Mouse (Mus musculus) hindbrain, embryonic 13.5 days (tissue): ENCODE results near the gene Gm2022. TPM values are rescaled to one million over a fixed set of nuclear protein-coding genes. Genes with fewer than 3 reads are reported as not detected.
"Not testable (repeated sequence)": the region's sequence is repeated elsewhere in the genome, so short reads cannot be mapped to it uniquely, and the experiment has no call there.

Experiments
- ATAC-seq: fragments of 200-750 bp; cut with Nextera tagmentation; 2 replicates; pipeline ENCODE4 v1.8.0; 2017; ENCODE audit warnings: moderate TSS enrichment; ENCODE audit not compliant: low FRiP score
- H3K27ac ChIP-seq: fragments of 300-500 bp; sonication (generic); 2 replicates; pipeline ENCODE4 v1.5.1; 2015; ENCODE audit warnings: inconsistent platforms, mild to moderate bottlenecking, moderate library complexity
- H3K27me3 ChIP-seq: fragments of 300-500 bp; sonication (generic); 2 replicates; pipeline ENCODE4 v1.6.1; 2015; ENCODE audit warnings: mild to moderate bottlenecking, inconsistent platforms
- H3K36me3 ChIP-seq: fragments of 300-500 bp; sonication (generic); 2 replicates; pipeline ENCODE4 v1.6.1; 2015; ENCODE audit warnings: mild to moderate bottlenecking, inconsistent platforms
- H3K4me1 ChIP-seq: fragments of 300-500 bp; sonication (generic); replicated peaks from 2 replicates; pipeline ENCODE4 v1.6.1; 2015; ENCODE audit warnings: inconsistent platforms
- H3K4me2 ChIP-seq: fragments of 300-500 bp; sonication (generic); 2 replicates; pipeline ENCODE4 v1.6.1; 2015; ENCODE audit warnings: inconsistent platforms, mild to moderate bottlenecking, moderate library complexity
- H3K4me3 ChIP-seq: fragments of 300-500 bp; sonication (generic); 2 replicates; pipeline ENCODE4 v1.5.1; 2015; ENCODE audit warnings: mild to moderate bottlenecking, inconsistent platforms
- H3K9ac ChIP-seq: fragments of 300-500 bp; sonication (generic); 2 replicates; pipeline ENCODE4 v1.6.1; 2015; ENCODE audit warnings: mild to moderate bottlenecking, inconsistent platforms
- H3K9me3 ChIP-seq: fragments of 300-500 bp; sonication (generic); 2 replicates; pipeline ENCODE4 v1.6.1; 2016; ENCODE audit warnings: inconsistent platforms
- WGBS: fragments of 180-500 bp; shearing (Covaris S2); methylation state at CpG from one replicate; pipeline ENCODE4 v1.1.7; 2015; 5-methylcytosine and 5-hydroxymethylcytosine counted together
- polyA plus RNA-seq: library from polyadenylated mRNA; unstranded; fragments of >200 nt; fragmentation: Nextera tagmentation; extraction: Ambion mirVana; gene quantifications from 2 replicates; pipeline ENCODE4 v1.2.1, GENCODE M21; 2015

The Gm2022 gene
- not detected in 2 replicates for polyA plus RNA-seq

DNA sequence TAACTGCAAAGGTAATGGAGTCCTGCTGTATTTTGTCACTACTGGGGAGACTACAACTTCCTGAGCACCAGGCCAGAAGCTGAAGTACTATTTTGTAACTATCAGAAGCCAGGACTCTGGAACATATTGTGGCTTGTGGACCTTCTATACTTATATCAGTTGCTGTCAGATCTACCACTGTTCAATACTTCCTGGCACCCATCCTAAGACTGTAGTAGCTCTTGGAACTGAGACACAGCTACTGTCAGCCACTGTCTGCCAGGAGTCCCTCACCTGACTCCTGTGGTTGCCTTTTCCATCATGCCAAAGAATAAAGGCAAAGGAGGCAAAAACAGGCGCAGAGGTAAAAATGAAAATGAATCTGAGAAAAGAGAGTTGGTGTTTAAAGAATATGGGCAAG, at the start of gene Gm2022:
Gm2022 (plus strand) TSS at position 301 of the 400 bp plus-strand sequence.
- H3K36me3 ChIP-seq: not testable (repeated sequence)
- 73% methylated on average over 1 of the region's 1 CpGs for WGBS

GRCm38 (mm10) chr12:87850657-87851056, 44.5 kb upstream of the Gm2022 start:
- not testable (repeated sequence) for H3K4me1 ChIP-seq, H3K9me3 ChIP-seq, H3K4me2 ChIP-seq, H3K36me3 ChIP-seq, H3K27ac ChIP-seq, H3K27me3 ChIP-seq, H3K4me3 ChIP-seq, ATAC-seq, H3K9ac ChIP-seq
- WGBS: no CpG with 5 or more reads among the region's 2 CpGs

More for the DNA sequence above, at the start of gene Gm2022:
- H3K27ac ChIP-seq, H3K4me2 ChIP-seq, H3K4me1 ChIP-seq, ATAC-seq, H3K4me3 ChIP-seq, H3K9me3 ChIP-seq, H3K27me3 ChIP-seq, H3K9ac ChIP-seq: not testable (repeated sequence)

DNA sequence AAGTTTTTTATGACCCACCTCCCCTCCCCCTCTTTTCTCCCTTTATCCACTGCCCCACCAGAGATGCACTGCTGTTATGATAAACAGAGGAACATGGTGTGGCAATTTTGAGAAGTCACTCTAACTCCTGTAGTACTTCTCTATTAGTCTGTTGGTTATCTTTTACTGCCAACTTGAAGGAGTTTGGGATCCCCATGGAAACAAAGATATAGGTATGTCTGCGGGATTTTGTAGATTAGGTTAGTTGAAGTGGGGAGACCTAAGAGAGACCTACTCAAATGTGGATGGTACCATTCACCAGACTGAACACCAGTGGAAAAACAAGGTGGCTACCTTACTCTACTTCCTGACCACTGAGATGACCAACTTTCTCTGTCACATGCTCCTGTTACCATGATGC, 39.1 kb upstream of the Gm2022 start:
- not testable (repeated sequence) for H3K4me1 ChIP-seq, H3K4me3 ChIP-seq, H3K4me2 ChIP-seq, H3K27me3 ChIP-seq, H3K9ac ChIP-seq, H3K27ac ChIP-seq, H3K36me3 ChIP-seq, H3K9me3 ChIP-seq, ATAC-seq
- WGBS: 90% methylated on average over 1 of the region's 1 CpGs

DNA sequence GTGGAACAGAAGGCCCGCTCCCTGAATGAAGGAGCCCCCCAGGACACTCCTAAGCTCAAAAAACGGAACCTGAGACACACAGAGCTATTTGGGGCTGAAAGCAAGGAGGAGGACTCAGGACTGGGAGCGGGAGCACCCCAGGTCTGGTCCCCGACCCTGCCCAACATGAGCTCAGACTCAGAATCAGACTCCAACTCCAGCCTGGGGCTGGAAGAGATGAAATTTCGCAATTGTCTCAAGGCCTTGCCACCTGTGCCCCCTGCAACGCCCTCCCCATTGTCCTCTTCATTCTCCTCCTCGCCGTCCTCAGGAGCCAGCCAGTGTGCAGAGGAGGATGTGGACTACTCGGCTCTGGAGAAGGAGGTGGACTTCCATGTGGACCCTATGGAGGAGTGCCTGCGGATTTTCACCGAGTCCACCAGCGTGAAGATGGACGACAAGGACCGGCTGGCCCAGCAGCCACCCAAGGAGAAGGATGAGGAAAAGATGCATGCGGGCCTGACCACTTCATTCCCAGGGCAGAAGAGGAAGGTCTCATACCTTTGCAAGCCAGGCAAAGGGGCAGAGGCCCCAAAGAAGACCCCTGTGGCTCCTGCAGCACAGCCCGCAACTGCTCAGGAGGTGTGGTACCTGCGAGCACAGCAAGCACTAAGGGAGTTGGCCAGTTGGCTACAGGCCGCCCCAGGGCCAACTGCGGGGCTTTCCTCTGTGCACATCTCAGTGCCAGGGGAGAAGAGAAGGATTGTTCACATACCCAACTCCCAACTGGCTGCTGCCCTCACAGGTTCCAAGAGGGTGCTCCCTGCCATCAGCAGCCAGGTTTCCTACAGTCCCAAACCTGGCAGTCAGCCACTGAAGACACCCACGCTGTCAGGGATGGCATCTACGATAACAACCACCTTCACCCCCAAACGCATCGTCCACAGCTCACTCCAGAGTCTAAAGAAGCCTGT, 33.2 kb upstream of the Gm2022 start:
- not testable (repeated sequence) for H3K36me3 ChIP-seq, H3K27ac ChIP-seq, H3K9ac ChIP-seq, H3K4me2 ChIP-seq, H3K4me3 ChIP-seq, H3K27me3 ChIP-seq, H3K4me1 ChIP-seq, ATAC-seq
- H3K9me3 ChIP-seq: peaks cover 10% of the 10 kb centered on the region
- 88% methylated on average over 23 of the region's 23 CpGs for WGBS

GRCm38 (mm10) chr12:87863638-87864037, 31.5 kb upstream of the Gm2022 start:
- not testable (repeated sequence) for H3K9ac ChIP-seq, H3K4me2 ChIP-seq, H3K4me3 ChIP-seq, H3K27ac ChIP-seq, H3K27me3 ChIP-seq, H3K4me1 ChIP-seq, H3K36me3 ChIP-seq
- H3K9me3 ChIP-seq: peaks cover 10% of the 10 kb centered on the region
- ATAC-seq: peak; percentile 35; the same call in 1 of the 2 replicates
- WGBS: 92% methylated on average over 10 of the region's 11 CpGs

DNA sequence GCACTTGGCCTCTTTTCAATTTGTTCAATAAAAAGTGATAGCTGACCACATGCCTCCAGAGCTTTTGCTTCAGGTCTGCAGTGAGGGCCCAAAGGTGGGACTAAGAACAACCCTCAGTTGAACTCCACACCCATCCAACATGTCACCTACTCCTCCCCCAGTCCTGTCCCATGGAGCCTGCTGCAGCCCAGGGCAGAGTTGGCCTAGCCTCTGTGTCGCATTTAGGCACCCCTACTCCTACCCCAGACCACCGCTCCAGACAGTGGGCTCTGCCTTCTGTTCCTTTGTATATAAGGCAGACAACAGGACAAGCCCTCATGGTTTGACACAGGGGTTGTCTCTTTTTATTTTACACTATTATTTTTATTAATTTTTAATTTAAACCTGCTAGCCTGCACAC, 31.1 kb upstream of the Gm2022 start:
- WGBS: 86% methylated on average over 2 of the region's 2 CpGs
- H3K36me3 ChIP-seq, H3K27me3 ChIP-seq, ATAC-seq, H3K9ac ChIP-seq, H3K4me2 ChIP-seq, H3K27ac ChIP-seq, H3K4me1 ChIP-seq, H3K4me3 ChIP-seq: not testable (repeated sequence)
- H3K9me3 ChIP-seq: peaks cover 10% of the 10 kb centered on the region

DNA sequence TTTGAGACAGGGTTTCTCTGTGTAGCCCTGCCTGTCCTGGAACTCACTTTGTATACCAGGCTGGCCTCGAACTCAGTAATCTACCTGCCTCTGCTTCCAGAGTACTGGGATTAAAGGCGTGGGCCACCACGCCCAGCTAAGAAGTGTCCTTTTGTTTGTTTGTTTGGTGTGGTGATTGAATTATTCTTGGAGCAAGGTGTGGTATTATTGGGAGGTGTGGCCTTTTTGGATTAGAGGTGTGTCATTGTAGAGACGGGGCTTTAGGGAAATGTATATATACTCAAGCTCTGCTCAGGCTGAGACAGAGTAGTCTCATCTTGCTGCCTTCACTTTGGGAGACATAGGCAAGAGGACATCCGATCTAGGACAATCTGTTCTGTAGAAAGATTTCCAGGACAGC, 21.4 kb upstream of the Gm2022 start, which contains the start of gene Gm2016:
Gm2016 (plus strand) TSS at position 301 of the 400 bp plus-strand sequence.
- H3K4me1 ChIP-seq, ATAC-seq, H3K9me3 ChIP-seq, H3K4me3 ChIP-seq, H3K9ac ChIP-seq, H3K27me3 ChIP-seq, H3K4me2 ChIP-seq, H3K27ac ChIP-seq, H3K36me3 ChIP-seq: not testable (repeated sequence)
- WGBS: 81% methylated on average over 5 of the region's 5 CpGs

DNA sequence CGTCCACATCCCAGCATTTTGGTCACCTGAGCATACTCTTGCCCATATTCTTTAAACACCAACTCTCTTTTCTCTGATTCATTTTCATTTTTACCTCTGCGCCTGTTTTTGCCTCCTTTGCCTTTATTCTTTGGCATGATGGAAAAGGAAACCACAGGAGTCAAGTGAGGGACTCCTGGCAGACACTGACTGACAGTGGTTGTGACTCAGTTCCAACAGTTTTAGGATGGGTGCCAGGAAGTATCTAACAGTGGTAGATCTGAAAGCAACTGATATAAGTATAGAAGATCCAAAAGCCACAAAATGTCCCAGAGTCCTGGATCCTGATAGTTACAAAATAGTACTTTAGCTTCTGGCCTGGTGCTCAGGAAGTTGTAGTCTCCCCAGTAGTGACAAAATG, 24.6 kb downstream of the Gm2022 start, which contains the start of gene Gm2035:
Gm2035 (minus strand) TSS at position 137 of the 400 bp plus-strand sequence.
- not testable (repeated sequence) for H3K27me3 ChIP-seq, H3K9ac ChIP-seq, H3K4me3 ChIP-seq, ATAC-seq, H3K4me1 ChIP-seq, H3K9me3 ChIP-seq, H3K36me3 ChIP-seq, H3K4me2 ChIP-seq, H3K27ac ChIP-seq
- WGBS: 77% methylated on average over 2 of the region's 2 CpGs

Other genes starting within 250 kb of the Gm2022 start
- gene Gm21319, start 119.6 kb upstream of the Gm2022 start, polyA plus RNA-seq: not detected in 2 replicates
- gene Gm21936, start 99.9 kb upstream of the Gm2022 start, polyA plus RNA-seq: not detected in 2 replicates
- gene BB287469, start 78.8 kb upstream of the Gm2022 start, polyA plus RNA-seq: not detected in 2 replicates
- not detected in 2 replicates for gene Gm2001, start 53.0 kb upstream of the Gm2022 start, polyA plus RNA-seq
- not detected in 2 replicates for gene Gm2016, start 21.3 kb upstream of the Gm2022 start, polyA plus RNA-seq
- gene Gm2035, start 24.5 kb downstream of the Gm2022 start, polyA plus RNA-seq: not detected in 2 replicates
- not detected in 2 replicates for gene Gm2042, start 58.7 kb downstream of the Gm2022 start, polyA plus RNA-seq
- not detected in 2 replicates for gene Gm2075, start 116.5 kb downstream of the Gm2022 start, polyA plus RNA-seq
- not detected in 2 replicates for gene Gm6803, start 123.4 kb downstream of the Gm2022 start, polyA plus RNA-seq
- gene Gm2056, start 131.6 kb downstream of the Gm2022 start, polyA plus RNA-seq: not detected in 2 replicates
- gene Gm16368, start 188.3 kb downstream of the Gm2022 start, polyA plus RNA-seq: not detected in 2 replicates